Mouse (Mus musculus): ENCODE results near the gene Glrx. TPM values are rescaled to one million over a fixed set of nuclear protein-coding genes. Genes with fewer than 3 reads are reported as not detected.
A peak's percentile ranks its signal among the peaks of the same experiment; 100 is the strongest.

Glrx gene
- polyA plus RNA-seq, 1 experiment, result 15.9 TPM

DNA sequence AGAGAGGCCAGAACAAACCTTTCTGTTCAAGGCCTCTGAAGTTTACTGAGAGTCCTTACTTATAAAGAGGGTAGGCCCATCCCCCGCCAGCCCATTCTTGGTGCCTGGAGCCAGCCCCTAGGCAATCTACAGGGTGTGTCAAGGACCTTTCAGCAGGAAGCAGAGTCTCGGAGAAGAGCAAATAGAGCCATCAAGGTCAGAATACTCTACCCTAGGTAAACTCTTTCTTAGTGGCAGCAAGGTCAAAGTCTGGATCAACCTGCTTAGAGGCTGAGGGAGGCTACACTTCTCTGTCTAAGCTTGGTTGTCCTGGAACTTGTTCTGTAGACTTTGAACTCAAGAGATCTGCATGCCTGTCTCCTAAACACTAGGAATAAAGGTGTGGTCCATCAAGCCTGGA, 4.2 kb upstream of the Glrx start:
- 94% methylated on average over 2 of the region's 2 CpGs for WGBS
- no peak overlapping the region for H3K27ac ChIP-seq (ENCODE audit: insufficient read depth, low read length)
- no peak for TF ChIP-seq CTCF (IDR thresholded peaks at IDR 0.05; ENCODE audit: extremely low read depth, insufficient read depth, insufficient read length, insufficient replicate concordance)
- no peak for TF ChIP-seq POLR2A (IDR thresholded peaks at IDR 0.05; ENCODE audit: low read depth, low read length)

DNA sequence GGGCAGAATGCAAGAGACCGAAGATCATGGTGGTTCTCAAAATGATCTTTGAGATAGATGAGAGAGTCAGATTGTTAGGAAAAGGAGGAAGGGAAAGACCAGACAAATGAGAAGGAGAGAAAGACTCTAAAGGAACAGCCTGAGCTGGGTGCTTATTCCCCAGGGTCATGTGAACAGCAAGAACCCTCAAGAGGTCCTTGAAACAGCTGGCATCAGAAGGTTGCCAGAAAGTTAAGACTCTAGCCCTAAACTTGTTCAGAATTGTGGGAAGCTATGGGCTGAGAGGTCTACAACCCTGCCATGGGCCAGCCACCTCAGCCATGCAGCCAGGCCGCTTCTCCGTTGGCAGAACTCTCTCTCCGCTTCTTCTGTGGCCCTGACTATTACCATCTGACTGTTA, 1.2 kb upstream of the Glrx start:
- no peak for DNase-seq (ENCODE audit: low read depth in 1 of 2, low spot score in 2 of 2)
- no peaks in the 10 kb centered on the region for H3K36me3 ChIP-seq (ENCODE audit: control insufficient read depth, insufficient read depth, low read length)
- TF ChIP-seq POLR2A (IDR thresholded peaks at IDR 0.05; ENCODE audit: low read depth, low read length) (no peak), CTCF (IDR thresholded peaks at IDR 0.05; ENCODE audit: extremely low read depth, insufficient read depth, insufficient read length, insufficient replicate concordance) (no peak)
- H3K4me1 ChIP-seq (ENCODE audit: control insufficient read depth, insufficient read depth, insufficient read length), result peaks cover 9% of the 10 kb centered on the region
- no peak overlapping the region for H3K4me3 ChIP-seq (ENCODE audit: extremely low read depth, insufficient read depth, insufficient read length)
- H3K27me3 ChIP-seq (ENCODE audit: control insufficient read depth, insufficient read depth, low read length), result no peaks in the 10 kb centered on the region
- no peak overlapping the region for H3K27ac ChIP-seq (ENCODE audit: insufficient read depth, low read length)
- 75% methylated on average over 4 of the region's 4 CpGs for WGBS

More for the DNA sequence above, 4.2 kb upstream of the Glrx start:
- H3K36me3 ChIP-seq (ENCODE audit: control insufficient read depth, insufficient read depth, low read length), result no peaks in the 10 kb centered on the region
- no peaks in the 10 kb centered on the region for H3K27me3 ChIP-seq (ENCODE audit: control insufficient read depth, insufficient read depth, low read length)
- DNase-seq (ENCODE audit: low read depth in 1 of 2, low spot score in 2 of 2), result no peak
- H3K4me1 ChIP-seq (ENCODE audit: control insufficient read depth, insufficient read depth, insufficient read length), result peaks cover 2% of the 10 kb centered on the region; the same call in 1 of the 2 replicates
- H3K4me3 ChIP-seq (ENCODE audit: extremely low read depth, insufficient read depth, insufficient read length), result no peak overlapping the region

DNA sequence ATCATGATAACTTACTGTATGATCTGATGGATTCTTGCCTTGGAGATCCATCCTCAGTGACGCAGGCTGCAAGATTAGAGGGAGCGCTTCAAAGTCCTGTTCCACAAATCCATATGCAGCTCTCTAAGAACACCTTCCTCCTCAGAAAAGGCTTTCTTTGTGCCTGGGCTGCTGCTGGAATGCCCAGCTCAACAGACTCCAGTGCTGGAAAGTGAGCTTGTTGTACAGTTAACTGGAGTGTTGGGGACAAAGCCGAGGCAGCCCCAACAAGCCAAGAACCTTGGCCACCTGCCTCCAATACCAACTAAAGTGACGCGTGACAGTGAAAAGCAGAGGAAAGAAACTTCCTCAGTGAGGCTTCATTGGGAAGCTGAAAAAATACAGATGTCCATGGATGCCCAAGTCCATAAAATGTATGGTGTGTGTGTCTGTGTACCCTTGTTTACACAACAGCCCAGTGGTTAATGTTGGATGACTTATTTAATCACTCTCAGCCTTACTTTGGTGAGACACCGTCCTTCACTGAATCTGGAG, 1.2 kb downstream of the Glrx start:
- TF ChIP-seq POLR2A (IDR thresholded peaks at IDR 0.05; ENCODE audit: low read depth, low read length) (no peak), CTCF (IDR thresholded peaks at IDR 0.05; ENCODE audit: extremely low read depth, insufficient read depth, insufficient read length, insufficient replicate concordance) (no peak)
- Histone ChIP-seq H3K27ac (ENCODE audit: insufficient read depth, low read length) (no peak overlapping the region), H3K27me3 (ENCODE audit: control insufficient read depth, insufficient read depth, low read length) (no peaks in the 10 kb centered on the region), H3K36me3 (ENCODE audit: control insufficient read depth, insufficient read depth, low read length) (no peaks in the 10 kb centered on the region), H3K4me1 (ENCODE audit: control insufficient read depth, insufficient read depth, insufficient read length) (peaks cover 20% of the 10 kb centered on the region), H3K4me3 (ENCODE audit: extremely low read depth, insufficient read depth, insufficient read length) (peak overlapping the region; percentile 64)
- 44% methylated on average over 6 of the region's 6 CpGs for WGBS
- DNase-seq (ENCODE audit: low read depth in 1 of 2, low spot score in 2 of 2), result no peak

DNA sequence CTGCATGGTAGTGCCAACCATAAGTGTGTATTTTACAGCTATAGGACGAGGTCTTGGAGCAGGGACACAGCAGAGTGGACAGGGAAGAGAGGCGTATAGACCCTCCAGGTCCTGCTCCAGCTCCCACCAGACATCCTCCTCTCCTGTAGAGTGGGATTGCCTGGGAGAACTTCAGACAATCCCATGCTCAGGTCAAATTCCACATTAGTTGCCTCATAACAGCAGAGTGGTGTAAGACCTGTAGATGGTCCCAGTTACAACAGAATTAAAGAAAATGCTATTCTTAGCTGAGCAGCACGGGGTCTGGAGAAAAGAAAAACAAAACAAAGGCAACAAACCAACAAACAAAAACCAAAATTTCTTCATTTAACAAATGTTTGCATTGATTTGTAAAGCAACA, 2.3 kb downstream of the Glrx start:
- H3K36me3 ChIP-seq (ENCODE audit: control insufficient read depth, insufficient read depth, low read length), result no peaks in the 10 kb centered on the region
- H3K4me1 ChIP-seq (ENCODE audit: control insufficient read depth, insufficient read depth, insufficient read length), result peaks cover 20% of the 10 kb centered on the region
- H3K4me3 ChIP-seq (ENCODE audit: extremely low read depth, insufficient read depth, insufficient read length), result no peak overlapping the region
- WGBS, result 93% methylated on average over 3 of the region's 3 CpGs
- no peak overlapping the region for H3K27ac ChIP-seq (ENCODE audit: insufficient read depth, low read length)
- DNase-seq (ENCODE audit: low read depth in 1 of 2, low spot score in 2 of 2), result no peak
- no peak for TF ChIP-seq CTCF (IDR thresholded peaks at IDR 0.05; ENCODE audit: extremely low read depth, insufficient read depth, insufficient read length, insufficient replicate concordance)
- no peak for TF ChIP-seq POLR2A (IDR thresholded peaks at IDR 0.05; ENCODE audit: low read depth, low read length)
- H3K27me3 ChIP-seq (ENCODE audit: control insufficient read depth, insufficient read depth, low read length), result no peaks in the 10 kb centered on the region

GRCm38 (mm10) chr13:75843331-75843730, 3.7 kb downstream of the Glrx start:
- 94% methylated on average over 5 of the region's 5 CpGs for WGBS
- H3K4me3 ChIP-seq (ENCODE audit: extremely low read depth, insufficient read depth, insufficient read length), result no peak overlapping the region
- no peaks in the 10 kb centered on the region; the same call in 1 of the 2 replicates for H3K36me3 ChIP-seq (ENCODE audit: control insufficient read depth, insufficient read depth, low read length)
- no peak for TF ChIP-seq POLR2A (IDR thresholded peaks at IDR 0.05; ENCODE audit: low read depth, low read length)
- no peak for TF ChIP-seq CTCF (IDR thresholded peaks at IDR 0.05; ENCODE audit: extremely low read depth, insufficient read depth, insufficient read length, insufficient replicate concordance)
- no peaks in the 10 kb centered on the region for H3K27me3 ChIP-seq (ENCODE audit: control insufficient read depth, insufficient read depth, low read length)
- H3K4me1 ChIP-seq (ENCODE audit: control insufficient read depth, insufficient read depth, insufficient read length), result peaks cover 20% of the 10 kb centered on the region
- no peak overlapping the region for H3K27ac ChIP-seq (ENCODE audit: insufficient read depth, low read length)
- no peak for DNase-seq (ENCODE audit: low read depth in 1 of 2, low spot score in 2 of 2)

GRCm38 (mm10) chr13:75843993-75844683, 4.5 kb downstream of the Glrx start:
- Histone ChIP-seq H3K27ac (ENCODE audit: insufficient read depth, low read length) (no peak overlapping the region), H3K27me3 (ENCODE audit: control insufficient read depth, insufficient read depth, low read length) (no peaks in the 10 kb centered on the region), H3K4me3 (ENCODE audit: extremely low read depth, insufficient read depth, insufficient read length) (no peak overlapping the region), H3K36me3 (ENCODE audit: control insufficient read depth, insufficient read depth, low read length) (peaks cover 1% of the 10 kb centered on the region; the same call in 1 of the 2 replicates), H3K4me1 (ENCODE audit: control insufficient read depth, insufficient read depth, insufficient read length) (peaks cover 20% of the 10 kb centered on the region)
- 23% methylated on average over 8 of the region's 8 CpGs for WGBS
- no peak for DNase-seq (ENCODE audit: low read depth in 1 of 2, low spot score in 2 of 2)
- no peak for TF ChIP-seq CTCF (IDR thresholded peaks at IDR 0.05; ENCODE audit: extremely low read depth, insufficient read depth, insufficient read length, insufficient replicate concordance)
- no peak for TF ChIP-seq POLR2A (IDR thresholded peaks at IDR 0.05; ENCODE audit: low read depth, low read length)
